Mouse (Mus musculus): ENCODE measurements around the gene Slc25a26.

DNA sequence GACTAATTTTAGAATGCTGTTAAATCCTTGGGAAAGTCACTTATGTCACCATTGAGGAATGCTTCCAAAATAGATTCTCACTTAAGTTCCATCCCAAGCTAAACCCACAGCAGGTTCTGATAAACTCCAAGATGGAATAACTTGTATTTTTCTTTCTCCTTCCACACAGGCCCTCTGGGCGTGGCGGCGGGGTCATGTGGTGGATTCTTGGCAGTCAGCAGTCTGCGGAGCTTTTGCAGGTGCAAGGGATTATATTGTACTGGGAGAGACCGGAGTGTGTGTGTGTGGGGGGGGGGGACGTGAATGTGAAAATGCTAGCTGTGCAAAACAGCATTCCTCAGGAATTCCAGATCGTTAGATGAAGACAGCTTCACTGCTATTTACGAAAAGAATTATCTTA lies 92.1 kb downstream of the Slc25a26 start:
- TF ChIP-seq CTCF (conservative IDR thresholded peaks at IDR 0.05; ENCODE audit: low read length) (no peak), POU5F1 (IDR thresholded peaks at IDR 0.05; ENCODE audit: borderline replicate concordance, low read length) (no peak), NANOG (IDR thresholded peaks at IDR 0.05; ENCODE audit: borderline replicate concordance, low read length) (no peak)
